Mouse (Mus musculus): ENCODE measurements around the gene Nap1l2.

DNA sequence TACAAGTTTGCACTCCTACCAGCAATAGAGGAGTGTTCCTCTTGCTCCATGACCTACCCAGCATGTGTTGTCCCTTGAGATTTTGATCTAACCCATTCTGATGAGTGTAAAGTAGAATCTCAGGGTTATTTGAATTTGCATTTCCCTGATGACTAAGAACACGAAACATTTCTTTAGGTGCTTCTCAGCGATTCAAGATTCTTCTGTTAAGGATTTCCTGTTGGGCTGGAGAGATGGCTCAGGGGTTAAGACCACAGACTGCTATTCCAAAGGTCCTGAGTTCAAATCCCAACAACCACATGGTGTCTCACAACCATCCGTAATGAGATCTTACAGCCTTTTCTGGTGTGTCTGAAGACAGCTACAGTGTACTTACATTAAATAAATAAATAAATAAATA, 47.9 kb downstream of the Nap1l2 start:
- TF ChIP-seq UBTF (IDR thresholded peaks at IDR 0.05; ENCODE audit: borderline replicate concordance, insufficient read depth, low read depth, low read length) (no peak), ZNF384 (IDR thresholded peaks at IDR 0.05; ENCODE audit: low read depth, low read length) (no peak), POLR2A (IDR thresholded peaks at IDR 0.05; ENCODE audit: control insufficient read depth in 1 of 2, insufficient read depth in 1 of 2, low read depth in 1 of 2, low read length in 2 of 2, poor library complexity in 1 of 2) (no peak), CTCF (IDR thresholded peaks at IDR 0.05 in 2 of 3, conservative IDR thresholded peaks at IDR 0.05 in 1 of 3; ENCODE audit: control insufficient read depth in 1 of 3, insufficient read depth in 1 of 3, low read depth in 2 of 3, low read length in 3 of 3, poor library complexity in 1 of 3, severe bottlenecking in 1 of 3) (no peak), EP300 (IDR thresholded peaks at IDR 0.05; ENCODE audit: low read depth in 1 of 2, low read length in 2 of 2) (no peak), ZC3H11A (IDR thresholded peaks at IDR 0.05; ENCODE audit: low read depth, low read length) (no peak), MYC (IDR thresholded peaks at IDR 0.05; ENCODE audit: low read depth, low read length) (no peak), MAFK (IDR thresholded peaks at IDR 0.05; ENCODE audit: borderline replicate concordance, low read depth, low read length) (no peak), KAT2A (conservative IDR thresholded peaks at IDR 0.05; ENCODE audit: low read depth, low read length) (no peak), MAZ (IDR thresholded peaks at IDR 0.05; ENCODE audit: low read depth, low read length) (no peak), SIN3A (IDR thresholded peaks at IDR 0.05; ENCODE audit: low read length) (no peak)
